Mouse (Mus musculus): Measurements from ENCODE around the gene Greb1. TPM values are rescaled to one million over a fixed set of nuclear protein-coding genes. Genes with fewer than 3 reads are reported as not detected.

Gene Greb1
- polyA plus RNA-seq, 1 experiment = 0.44 TPM

DNA sequence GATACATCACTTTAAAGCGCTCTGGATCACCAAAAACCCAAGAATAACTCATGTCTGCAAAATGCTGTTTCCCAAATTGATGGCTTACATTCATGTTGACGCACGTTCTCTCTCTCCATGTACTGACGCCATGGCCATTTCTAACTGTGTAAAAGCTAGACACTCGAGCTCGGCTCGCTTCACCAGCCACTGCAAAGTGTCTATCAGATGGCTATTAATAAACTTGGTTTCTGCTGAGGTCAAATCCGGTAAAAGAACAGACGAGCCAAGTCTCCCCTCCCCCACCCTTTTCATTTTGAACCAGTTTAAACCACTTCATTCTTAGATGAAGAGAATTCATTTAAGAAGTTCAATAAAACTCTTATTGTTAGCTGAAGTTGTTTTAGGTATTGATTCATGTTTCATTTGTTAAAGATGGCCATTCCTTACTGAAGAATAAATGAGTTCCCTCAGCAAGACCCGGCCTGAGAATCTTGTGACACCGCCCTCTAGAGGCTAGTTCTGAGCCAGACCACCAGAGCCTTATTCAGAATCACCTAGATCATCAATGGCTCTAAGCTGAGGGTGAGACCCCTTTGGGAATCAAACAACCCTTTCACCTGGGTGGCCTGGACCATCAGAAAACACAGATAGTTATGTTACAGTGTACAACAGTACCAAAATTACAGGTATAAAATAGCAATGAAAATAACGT lies 161.5 kb downstream of the Greb1 start:
- Histone ChIP-seq H3K4me2 (ENCODE audit: low read depth) (no peak overlapping the region), H3ac (ENCODE audit: control insufficient read depth, insufficient read length) (no peak overlapping the region), H3K4me3 (no peak overlapping the region), H3K27me3 (ENCODE audit: control insufficient read depth, insufficient read depth, insufficient read length) (no peaks in the 10 kb centered on the region), H3K36me3 (ENCODE audit: control insufficient read depth, insufficient read depth) (no peaks in the 10 kb centered on the region), H3K79me2 (ENCODE audit: control insufficient read depth, insufficient read depth) (no peaks in the 10 kb centered on the region)
- TF ChIP-seq E2F4 (IDR thresholded peaks at IDR 0.05; ENCODE audit: insufficient read depth) (no peak), REST (IDR thresholded peaks at IDR 0.05; ENCODE audit: insufficient read depth, insufficient read length) (no peak), TCF12 (IDR thresholded peaks at IDR 0.05; ENCODE audit: insufficient read depth, poor library complexity, severe bottlenecking) (no peak), USF1 (IDR thresholded peaks at IDR 0.05; ENCODE audit: low read depth) (no peak), POLR2AphosphoS2 (IDR thresholded peaks at IDR 0.05; ENCODE audit: insufficient read length, low read depth) (no peak), MYOG (IDR thresholded peaks at IDR 0.05; ENCODE audit: control insufficient read depth in 1 of 3, insufficient read depth in 1 of 3, insufficient read length in 2 of 3, low read depth in 2 of 3) (no peak), CEBPB (IDR thresholded peaks at IDR 0.05; ENCODE audit: insufficient read depth, poor library complexity, severe bottlenecking) (no peak), MAX (IDR thresholded peaks at IDR 0.05; ENCODE audit: low read depth) (no peak), SRF (IDR thresholded peaks at IDR 0.05; ENCODE audit: control insufficient read depth, insufficient read length, low read depth) (no peak), POLR2A (IDR thresholded peaks at IDR 0.05; ENCODE audit: insufficient read length, low read depth) (no peak), MYOD1 (IDR thresholded peaks at IDR 0.05; ENCODE audit: control insufficient read depth in 1 of 3, insufficient read length in 2 of 3, low read depth in 2 of 3) (no peak), TCF3 (IDR thresholded peaks at IDR 0.05; ENCODE audit: insufficient read length, low read depth) (no peak)

GRCm38 (mm10) chr12:16635816-16636215 lies 164.9 kb downstream of the Greb1 start:
- no peak overlapping the region for H3K4me2 ChIP-seq (ENCODE audit: low read depth)
- H3K79me2 ChIP-seq (ENCODE audit: control insufficient read depth, insufficient read depth) = no peaks in the 10 kb centered on the region
- no peak for TF ChIP-seq POLR2A (IDR thresholded peaks at IDR 0.05; ENCODE audit: insufficient read length, low read depth)
- TF ChIP-seq E2F4 (IDR thresholded peaks at IDR 0.05; ENCODE audit: insufficient read depth) = no peak
- no peak for TF ChIP-seq TCF3 (IDR thresholded peaks at IDR 0.05; ENCODE audit: insufficient read length, low read depth)
- no peak for TF ChIP-seq TCF12 (IDR thresholded peaks at IDR 0.05; ENCODE audit: insufficient read depth, poor library complexity, severe bottlenecking)
- no peak for TF ChIP-seq MAX (IDR thresholded peaks at IDR 0.05; ENCODE audit: low read depth)
- TF ChIP-seq SRF (IDR thresholded peaks at IDR 0.05; ENCODE audit: control insufficient read depth, insufficient read length, low read depth) = no peak
- no peak for TF ChIP-seq MYOD1 (IDR thresholded peaks at IDR 0.05; ENCODE audit: control insufficient read depth in 1 of 3, insufficient read length in 2 of 3, low read depth in 2 of 3)
- no peak for TF ChIP-seq POLR2AphosphoS2 (IDR thresholded peaks at IDR 0.05; ENCODE audit: insufficient read length, low read depth)
- TF ChIP-seq USF1 (IDR thresholded peaks at IDR 0.05; ENCODE audit: low read depth) = no peak
- no peak for TF ChIP-seq MYOG (IDR thresholded peaks at IDR 0.05; ENCODE audit: control insufficient read depth in 1 of 3, insufficient read depth in 1 of 3, insufficient read length in 2 of 3, low read depth in 2 of 3)
- no peak for TF ChIP-seq CEBPB (IDR thresholded peaks at IDR 0.05; ENCODE audit: insufficient read depth, poor library complexity, severe bottlenecking)
- TF ChIP-seq REST (IDR thresholded peaks at IDR 0.05; ENCODE audit: insufficient read depth, insufficient read length) = no peak
- H3K27me3 ChIP-seq (ENCODE audit: control insufficient read depth, insufficient read depth, insufficient read length) = peaks cover 2% of the 10 kb centered on the region
- no peak overlapping the region for H3K4me3 ChIP-seq
- no peaks in the 10 kb centered on the region for H3K36me3 ChIP-seq (ENCODE audit: control insufficient read depth, insufficient read depth)
- no peak overlapping the region for H3ac ChIP-seq (ENCODE audit: control insufficient read depth, insufficient read length)

GRCm38 (mm10) chr12:16634075-16634813 lies 166.4 kb downstream of the Greb1 start:
- H3K27me3 ChIP-seq (ENCODE audit: control insufficient read depth, insufficient read depth, insufficient read length) = peaks cover 12% of the 10 kb centered on the region
- no peaks in the 10 kb centered on the region for H3K36me3 ChIP-seq (ENCODE audit: control insufficient read depth, insufficient read depth)
- no peak overlapping the region for H3K4me2 ChIP-seq (ENCODE audit: low read depth)
- TF ChIP-seq MAX (IDR thresholded peaks at IDR 0.05; ENCODE audit: low read depth) (no peak), POLR2AphosphoS2 (IDR thresholded peaks at IDR 0.05; ENCODE audit: insufficient read length, low read depth) (no peak), E2F4 (IDR thresholded peaks at IDR 0.05; ENCODE audit: insufficient read depth) (no peak), REST (IDR thresholded peaks at IDR 0.05; ENCODE audit: insufficient read depth, insufficient read length) (no peak), POLR2A (IDR thresholded peaks at IDR 0.05; ENCODE audit: insufficient read length, low read depth) (no peak), USF1 (IDR thresholded peaks at IDR 0.05; ENCODE audit: low read depth) (no peak), TCF3 (IDR thresholded peaks at IDR 0.05; ENCODE audit: insufficient read length, low read depth) (no peak)
- H3K79me2 ChIP-seq (ENCODE audit: control insufficient read depth, insufficient read depth) = no peaks in the 10 kb centered on the region
- H3K4me3 ChIP-seq = no peak overlapping the region
- no peak overlapping the region for H3ac ChIP-seq (ENCODE audit: control insufficient read depth, insufficient read length)

- Histone ChIP-seq H3K36me3 (ENCODE audit: control insufficient read depth, insufficient read depth) (no peaks in the 10 kb centered on the region), H3K27me3 (ENCODE audit: control insufficient read depth, insufficient read depth, insufficient read length) (peaks cover 12% of the 10 kb centered on the region), H3K79me2 (ENCODE audit: control insufficient read depth, insufficient read depth) (no peaks in the 10 kb centered on the region), H3K4me3 (no peak overlapping the region), H3ac (ENCODE audit: control insufficient read depth, insufficient read length) (no peak overlapping the region), H3K4me2 (ENCODE audit: low read depth) (no peak overlapping the region)
- TF ChIP-seq POLR2AphosphoS2 (IDR thresholded peaks at IDR 0.05; ENCODE audit: insufficient read length, low read depth) (no peak), E2F4 (IDR thresholded peaks at IDR 0.05; ENCODE audit: insufficient read depth) (no peak)
These were observed 167.5 kb downstream of the Greb1 start for GRCm38 (mm10) chr12:16633235-16633634.

DNA sequence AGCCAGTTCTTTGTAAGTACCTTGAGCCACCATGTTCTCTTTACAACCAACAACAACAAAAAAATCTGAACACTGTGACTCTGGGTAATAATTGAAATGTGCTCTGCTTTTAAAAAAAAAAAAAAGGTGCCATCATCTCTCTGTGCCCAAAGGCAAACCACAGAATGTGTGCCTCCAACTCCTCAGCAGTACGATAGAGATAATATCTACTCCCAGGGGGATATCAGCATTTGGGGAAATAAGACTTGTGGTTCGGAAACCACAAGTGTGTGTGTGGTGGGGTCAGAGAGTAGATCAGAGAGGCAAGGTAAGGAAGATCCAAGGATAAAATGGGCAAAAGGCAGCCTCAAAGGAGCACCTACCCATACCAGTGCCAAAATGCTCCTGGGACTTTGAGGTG lies 169.3 kb downstream of the Greb1 start:
- Histone ChIP-seq H3K4me2 (ENCODE audit: low read depth) (no peak overlapping the region), H3K36me3 (ENCODE audit: control insufficient read depth, insufficient read depth) (no peaks in the 10 kb centered on the region), H3K4me3 (no peak overlapping the region), H3K27me3 (ENCODE audit: control insufficient read depth, insufficient read depth, insufficient read length) (peaks cover 12% of the 10 kb centered on the region), H3K79me2 (ENCODE audit: control insufficient read depth, insufficient read depth) (no peaks in the 10 kb centered on the region), H3ac (ENCODE audit: control insufficient read depth, insufficient read length) (no peak overlapping the region)
- TF ChIP-seq TCF12 (IDR thresholded peaks at IDR 0.05; ENCODE audit: insufficient read depth, poor library complexity, severe bottlenecking) = no peak
- TF ChIP-seq MYOD1 (IDR thresholded peaks at IDR 0.05; ENCODE audit: control insufficient read depth in 1 of 3, insufficient read length in 2 of 3, low read depth in 2 of 3) = no peak
- TF ChIP-seq MYOG (IDR thresholded peaks at IDR 0.05; ENCODE audit: control insufficient read depth in 1 of 3, insufficient read depth in 1 of 3, insufficient read length in 2 of 3, low read depth in 2 of 3) = no peak
- no peak for TF ChIP-seq CEBPB (IDR thresholded peaks at IDR 0.05; ENCODE audit: insufficient read depth, poor library complexity, severe bottlenecking)
- no peak for TF ChIP-seq REST (IDR thresholded peaks at IDR 0.05; ENCODE audit: insufficient read depth, insufficient read length)
- no peak for TF ChIP-seq E2F4 (IDR thresholded peaks at IDR 0.05; ENCODE audit: insufficient read depth)
- no peak for TF ChIP-seq POLR2A (IDR thresholded peaks at IDR 0.05; ENCODE audit: insufficient read length, low read depth)
- TF ChIP-seq SRF (IDR thresholded peaks at IDR 0.05; ENCODE audit: control insufficient read depth, insufficient read length, low read depth) = no peak
- TF ChIP-seq POLR2AphosphoS2 (IDR thresholded peaks at IDR 0.05; ENCODE audit: insufficient read length, low read depth) = no peak
- no peak for TF ChIP-seq USF1 (IDR thresholded peaks at IDR 0.05; ENCODE audit: low read depth)
- TF ChIP-seq MAX (IDR thresholded peaks at IDR 0.05; ENCODE audit: low read depth) = no peak
- no peak for TF ChIP-seq TCF3 (IDR thresholded peaks at IDR 0.05; ENCODE audit: insufficient read length, low read depth)

Data from myocyte (in vitro differentiated cells).